Mouse (Mus musculus) T-cell, adult 2 months (primary cell): ENCODE results near the gene Mrps18a.

Experiments
- DNase-seq: peaks from one replicate; pipeline ENCODE4 v3.0.0; 2022; ENCODE audit warnings: low spot score

Gene Mrps18a

DNA sequence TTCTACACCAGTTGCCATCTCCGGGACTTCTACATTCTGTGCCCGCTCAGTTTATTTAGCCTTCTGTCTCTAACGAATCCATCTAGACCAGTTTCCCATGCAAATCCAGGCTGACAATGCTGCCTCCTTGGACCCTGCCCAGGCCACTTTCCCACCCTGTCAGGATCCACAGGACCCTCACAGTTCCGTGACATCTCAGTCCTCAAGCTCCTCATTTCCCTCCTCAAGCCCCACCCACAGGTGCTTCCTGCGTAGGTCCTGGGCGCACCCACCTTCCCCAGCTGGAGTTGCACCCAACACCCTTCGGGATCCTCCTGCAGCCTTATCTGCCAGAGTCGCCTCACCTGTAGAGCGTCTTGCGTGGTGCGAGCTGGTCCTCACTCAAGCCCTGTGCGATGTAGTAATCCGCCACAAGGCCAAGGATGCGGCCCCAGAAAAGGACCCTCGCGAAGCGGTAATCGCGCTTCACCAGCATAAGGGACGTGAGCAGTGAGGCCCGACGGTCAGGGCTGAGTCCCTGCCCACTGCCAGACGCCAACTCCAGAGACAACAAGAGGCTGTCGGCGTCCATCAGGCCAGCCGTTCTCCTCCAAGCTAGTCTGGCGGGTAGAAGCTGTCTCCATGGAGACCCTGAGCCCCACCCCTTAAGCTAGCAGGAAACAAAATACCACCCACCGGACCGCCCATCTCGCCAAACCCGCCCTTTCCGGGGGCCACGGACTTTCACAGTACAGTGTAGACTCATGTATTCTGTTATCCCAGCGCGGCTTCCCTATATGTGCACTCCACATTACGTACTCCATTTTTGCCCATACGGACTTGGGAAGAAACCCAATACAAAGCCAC is 33.0 kb downstream of the Mrps18a start, which contains the start of gene Rsph9:
TSS of gene Rsph9 (minus strand) at position 639 of the 846 bp plus-strand sequence.
- DNase-seq, result peak; percentile 73

DNA sequence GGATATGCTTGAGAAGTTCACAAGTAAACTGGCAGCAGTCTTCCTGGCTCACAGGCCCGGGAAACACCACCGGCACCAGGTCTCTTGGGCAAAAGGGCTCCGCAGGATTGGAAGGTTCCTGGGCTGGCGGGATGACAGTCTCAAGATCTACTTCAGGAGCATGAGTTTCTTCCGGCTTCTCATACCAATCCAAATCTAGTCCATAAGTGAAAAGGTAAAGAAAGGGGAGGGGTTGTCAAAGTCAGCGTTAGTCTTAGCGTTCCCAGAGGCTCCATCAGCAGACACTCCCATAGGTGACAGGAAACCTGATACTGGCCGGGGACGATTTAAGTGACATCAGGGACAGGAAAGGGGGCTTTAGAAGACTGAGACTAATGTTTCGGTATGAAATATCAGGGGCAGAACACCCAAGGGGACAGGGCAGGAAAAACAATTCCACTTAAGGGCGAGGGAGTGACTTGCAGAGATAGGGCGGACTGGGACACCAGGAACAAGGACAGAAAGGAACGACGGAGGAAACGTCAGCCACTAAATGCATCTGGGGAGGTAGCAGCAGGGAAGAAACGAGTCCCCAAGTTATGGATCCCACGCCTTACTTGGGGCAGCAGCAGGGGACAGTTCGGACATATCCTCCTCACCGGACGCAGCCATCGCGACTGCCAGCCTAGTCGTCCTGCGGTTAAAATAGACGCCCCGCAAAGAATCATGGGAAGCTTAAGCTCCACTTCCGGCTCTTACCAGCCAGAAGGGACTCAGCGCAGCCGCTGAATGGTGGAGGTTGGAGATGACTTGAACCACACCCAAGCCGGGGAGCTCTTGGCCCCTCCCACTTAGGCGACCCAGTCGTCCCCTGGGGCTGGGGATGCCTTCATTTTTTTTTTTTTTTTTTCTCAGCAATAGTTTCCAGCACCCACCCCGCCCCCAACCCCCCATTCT is 42.3 kb downstream of the Mrps18a start, which contains the start of gene Mad2l1bp:
TSS of gene Mad2l1bp (minus strand) at position 707 of the 936 bp plus-strand sequence.
- peak; percentile 90 for DNase-seq

DNA sequence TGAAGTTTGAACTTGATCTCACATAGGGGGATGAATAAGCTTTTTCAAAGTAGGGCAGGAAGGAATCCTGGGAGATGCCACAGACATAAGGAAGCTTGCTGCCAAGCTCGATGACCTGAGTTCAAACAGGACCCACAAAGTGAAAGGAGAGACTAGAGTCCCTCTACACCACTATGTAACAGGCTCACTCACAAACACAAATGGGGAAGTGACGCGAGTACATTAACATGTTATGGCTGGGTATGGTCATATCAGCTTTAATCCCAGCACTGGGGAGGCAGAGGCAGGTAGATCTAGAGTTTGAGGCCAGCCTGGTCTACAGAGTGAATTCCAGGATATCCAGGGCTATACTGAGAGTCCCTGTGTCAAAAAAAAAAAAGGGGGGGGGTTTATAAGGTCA is 43.5 kb downstream of the Mrps18a start:
- no peak for DNase-seq

DNA sequence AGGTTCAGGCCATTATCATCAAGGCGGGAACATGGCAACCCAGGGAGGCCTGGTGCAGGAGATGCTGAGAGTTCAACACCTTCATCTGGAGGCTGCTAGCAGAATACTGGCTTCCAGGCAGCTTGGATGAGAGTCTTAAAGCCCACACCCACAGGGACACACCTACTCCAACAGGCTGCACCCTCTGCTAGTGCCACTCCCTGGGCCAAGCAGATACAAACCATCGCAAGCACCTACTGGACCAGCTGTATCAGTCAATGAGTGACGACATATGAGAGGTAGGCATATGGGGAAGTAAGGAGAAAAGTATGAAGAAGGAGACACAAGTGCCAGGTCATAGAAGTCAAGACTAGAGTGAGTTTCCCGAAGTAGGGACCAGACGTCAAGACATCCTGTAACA is 45.9 kb downstream of the Mrps18a start:
- no peak for DNase-seq

DNA sequence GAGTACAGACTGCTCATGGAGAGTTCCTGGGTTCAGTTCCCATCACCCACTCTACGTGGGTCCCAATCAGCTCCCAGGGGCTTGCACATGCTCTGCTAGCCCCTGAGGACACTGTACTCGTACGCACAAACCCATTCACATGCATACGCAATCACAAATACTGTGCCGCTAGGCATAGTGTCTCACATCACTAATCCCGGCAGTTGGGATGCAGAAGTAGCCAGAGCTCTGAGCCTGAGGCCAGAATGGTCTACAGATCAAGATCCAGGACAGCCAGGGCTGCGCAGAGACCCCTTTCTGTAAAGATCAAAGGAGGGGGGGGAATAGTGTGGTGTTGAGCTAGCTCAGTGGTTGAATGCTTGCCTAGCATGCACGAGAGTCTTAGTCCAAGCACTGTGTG is 46.3 kb downstream of the Mrps18a start:
- DNase-seq, result no peak

DNA sequence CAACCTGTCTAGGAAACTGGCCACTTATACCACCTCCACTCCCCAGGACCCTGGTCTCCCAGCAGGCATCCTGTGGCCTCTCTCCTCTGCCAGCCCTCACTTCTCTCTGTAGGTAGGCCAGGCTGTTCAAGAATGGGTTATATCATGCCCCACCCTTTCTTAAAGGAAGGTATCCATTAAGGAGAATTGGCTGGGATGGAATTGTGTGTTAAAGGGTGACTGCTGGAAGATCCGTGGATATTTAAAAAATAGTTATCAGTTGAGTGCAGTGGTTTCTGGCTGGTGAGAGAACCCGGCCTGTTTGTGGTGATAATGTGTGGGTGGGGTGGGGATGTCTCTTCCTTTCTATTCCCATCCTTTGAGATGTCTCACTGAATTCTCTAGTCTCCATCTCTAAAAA is 48.5 kb downstream of the Mrps18a start:
- DNase-seq, result no peak

DNA sequence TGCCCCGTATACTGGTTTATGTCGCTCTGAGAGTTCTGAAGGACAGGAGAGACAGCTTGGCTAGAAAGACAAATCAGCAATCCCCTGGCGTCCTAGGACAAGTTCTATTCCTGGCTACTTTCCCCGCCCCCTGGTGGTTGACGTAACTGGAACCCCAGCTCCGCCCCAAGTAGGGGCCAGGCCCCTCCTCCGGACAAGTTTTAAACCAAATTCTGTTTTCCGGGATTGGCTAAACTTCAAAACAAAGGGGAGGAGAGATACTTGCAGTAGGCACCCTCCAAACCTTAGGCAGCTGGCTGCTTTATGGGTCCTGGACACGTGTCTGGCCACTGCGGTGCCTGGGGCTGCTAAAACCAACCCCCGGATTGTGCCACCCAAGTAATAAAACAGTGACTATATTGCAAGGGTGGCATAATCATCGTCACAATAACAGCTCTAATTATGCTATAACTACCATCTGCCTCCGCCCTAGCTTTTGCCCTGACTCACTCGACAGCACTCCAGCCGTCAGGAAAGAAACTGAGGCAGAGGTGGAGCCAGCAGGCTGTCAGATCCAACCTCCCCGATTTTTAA is 49.4 kb downstream of the Mrps18a start:
- peak; percentile 89 for DNase-seq

DNA sequence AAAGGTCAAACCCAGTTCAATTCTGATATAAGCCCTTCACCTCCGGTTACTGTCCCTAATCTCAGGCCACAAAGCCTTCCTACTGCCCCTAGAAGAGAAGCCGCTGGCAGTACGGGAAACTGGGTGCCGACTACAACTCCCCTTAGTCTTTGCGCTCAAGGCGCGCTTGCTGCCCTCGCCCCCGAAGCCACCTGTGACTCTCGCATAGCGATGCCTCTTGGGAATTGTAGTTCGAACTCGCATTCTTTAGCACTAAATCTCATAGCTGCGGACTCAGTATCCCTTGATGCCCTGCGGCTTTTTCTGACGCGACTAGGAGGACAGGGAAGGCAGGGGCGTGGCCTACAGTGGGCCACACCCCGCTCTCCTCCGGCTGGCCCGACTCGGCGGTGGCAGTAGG is 49.9 kb downstream of the Mrps18a start, which contains the start of gene Gtpbp2:
TSS of gene Gtpbp2 (plus strand) at position 347 of the 400 bp plus-strand sequence.
- DNase-seq, result peak; percentile 98

DNA sequence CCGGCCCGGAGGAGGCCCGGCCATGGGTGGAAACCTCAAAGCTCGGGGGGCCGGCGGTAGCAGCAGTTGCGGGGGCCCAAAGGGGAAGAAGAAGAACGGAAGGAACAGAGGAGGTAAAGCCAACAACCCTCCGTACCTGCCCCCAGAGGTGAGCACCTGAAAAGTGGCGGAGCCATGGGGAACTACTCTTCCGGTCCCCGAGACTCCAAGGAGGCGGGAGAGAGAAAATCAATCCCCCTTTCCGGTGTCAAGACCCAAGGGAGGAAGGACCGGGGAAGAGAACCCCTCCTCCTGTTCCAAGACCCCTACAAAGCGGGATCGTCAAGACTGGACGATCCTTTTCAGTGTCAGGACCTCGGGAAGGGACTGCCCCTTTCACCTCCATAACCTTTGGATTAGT is 50.4 kb downstream of the Mrps18a start:
- peak; percentile 47 for DNase-seq

DNA sequence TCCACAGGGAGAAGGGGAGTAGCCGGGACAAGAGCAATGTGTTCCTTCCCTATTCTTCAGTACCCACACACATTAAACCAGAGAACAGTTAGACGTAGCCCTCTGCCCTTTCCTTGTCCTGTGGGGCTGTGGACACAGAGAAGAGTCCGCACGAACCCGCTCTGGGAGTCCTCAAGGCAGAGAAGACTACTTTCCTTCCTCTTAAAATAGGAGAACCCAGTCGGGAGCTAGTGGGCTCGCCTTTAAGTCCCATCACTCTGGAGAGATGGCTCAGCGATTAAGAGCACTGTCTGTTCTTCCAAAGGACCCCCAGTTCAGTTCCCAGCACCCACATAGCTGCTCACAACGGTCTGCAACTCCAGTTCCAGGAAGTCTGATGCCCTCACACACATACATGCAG is 50.9 kb downstream of the Mrps18a start:
- DNase-seq, result no peak

DNA sequence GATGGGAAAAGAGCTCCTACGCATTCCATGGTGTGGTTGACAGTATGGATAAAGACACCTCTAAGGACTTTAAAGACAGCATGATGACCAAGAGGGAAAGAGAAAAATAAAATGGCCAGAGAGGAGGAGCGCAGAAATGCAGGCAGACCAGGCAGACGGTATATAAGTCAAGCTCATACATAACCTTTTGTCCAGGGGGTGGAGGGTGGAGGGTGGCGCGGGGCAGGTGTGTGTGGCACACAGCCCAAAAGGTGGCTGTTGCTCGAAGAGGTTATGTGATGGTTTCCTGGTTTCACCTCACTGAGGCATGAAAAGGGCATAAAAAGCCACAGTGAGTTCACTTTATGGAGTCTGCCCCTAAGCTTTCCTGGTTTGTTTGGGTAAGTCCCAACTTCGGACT is 51.8 kb downstream of the Mrps18a start:
- DNase-seq, result no peak

DNA sequence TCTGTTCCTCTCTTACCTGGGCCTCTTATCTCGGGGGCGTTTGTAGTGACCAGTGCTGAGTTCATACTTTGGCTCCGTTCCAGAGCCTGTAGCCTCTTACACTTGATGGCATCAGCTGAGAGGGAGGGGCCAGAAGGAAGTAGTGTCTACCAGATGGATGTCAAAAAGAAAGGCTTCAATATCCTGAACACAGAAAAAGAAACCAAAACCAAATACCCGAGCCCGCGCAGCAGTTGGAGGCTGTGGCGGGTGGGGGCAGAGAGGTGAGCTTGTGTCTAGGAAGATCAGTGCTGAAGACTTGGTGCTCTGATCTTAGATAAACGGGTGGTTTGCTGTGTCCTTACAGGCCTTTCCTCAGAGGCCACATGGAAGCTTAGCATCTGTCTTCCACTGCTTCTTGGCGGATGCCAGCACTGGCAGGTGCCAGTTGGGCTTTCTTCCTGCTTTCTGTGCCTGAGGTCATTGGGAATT is 52.2 kb downstream of the Mrps18a start:
- peak; percentile 91 for DNase-seq

DNA sequence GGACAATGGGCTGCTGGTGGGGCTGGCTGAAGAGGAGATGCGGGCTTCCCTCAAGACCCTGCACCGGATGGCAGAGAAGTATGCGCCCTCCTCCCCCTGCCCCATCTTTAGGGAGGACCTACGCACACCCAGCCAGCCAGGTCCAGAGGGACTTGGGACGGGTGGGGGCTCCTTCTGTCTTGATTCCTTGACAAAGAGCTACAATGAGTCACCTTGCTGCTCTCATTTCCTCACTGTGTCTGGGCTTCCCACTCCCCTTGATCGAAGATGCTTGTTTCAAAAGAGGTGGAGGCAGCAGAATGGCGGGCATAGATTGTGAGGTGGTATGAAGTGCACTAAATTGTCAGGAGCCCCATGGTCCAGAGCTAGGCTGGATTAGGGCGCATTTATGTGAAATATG is 53.5 kb downstream of the Mrps18a start:
- no peak for DNase-seq

DNA sequence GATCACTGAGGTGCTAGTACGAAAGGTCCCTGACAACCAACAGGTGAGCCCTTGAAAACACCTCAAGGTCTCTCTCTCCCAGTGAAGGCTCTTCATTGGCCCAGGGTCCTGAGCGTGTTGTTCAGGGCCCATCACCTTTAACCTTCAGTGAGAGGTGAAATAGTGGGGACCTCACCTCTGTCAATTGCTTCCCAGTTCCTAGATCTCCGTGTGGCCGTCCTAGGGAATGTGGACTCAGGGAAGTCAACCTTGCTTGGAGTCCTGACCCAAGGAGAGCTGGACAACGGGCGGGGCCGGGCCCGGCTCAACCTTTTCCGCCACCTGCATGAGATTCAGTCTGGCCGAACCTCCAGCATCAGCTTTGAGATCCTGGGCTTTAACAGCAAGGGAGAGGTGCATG is 54.0 kb downstream of the Mrps18a start:
- no peak for DNase-seq

DNA sequence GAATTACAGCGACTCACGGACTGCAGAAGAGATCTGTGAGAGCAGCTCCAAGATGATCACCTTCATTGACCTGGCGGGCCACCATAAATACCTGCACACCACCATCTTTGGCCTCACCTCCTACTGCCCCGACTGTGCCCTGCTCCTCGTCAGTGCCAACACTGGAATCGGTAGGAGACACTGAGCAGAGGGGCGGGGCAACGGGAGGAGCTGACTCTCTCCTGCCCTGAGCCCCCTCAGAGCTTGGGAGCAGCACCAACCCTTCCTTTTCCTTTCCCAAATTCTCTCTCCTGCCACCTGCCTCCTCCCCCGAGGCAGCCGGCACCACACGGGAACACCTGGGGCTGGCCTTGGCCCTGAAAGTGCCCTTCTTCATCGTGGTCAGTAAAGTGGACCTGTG is 54.7 kb downstream of the Mrps18a start:
- no peak for DNase-seq

DNA sequence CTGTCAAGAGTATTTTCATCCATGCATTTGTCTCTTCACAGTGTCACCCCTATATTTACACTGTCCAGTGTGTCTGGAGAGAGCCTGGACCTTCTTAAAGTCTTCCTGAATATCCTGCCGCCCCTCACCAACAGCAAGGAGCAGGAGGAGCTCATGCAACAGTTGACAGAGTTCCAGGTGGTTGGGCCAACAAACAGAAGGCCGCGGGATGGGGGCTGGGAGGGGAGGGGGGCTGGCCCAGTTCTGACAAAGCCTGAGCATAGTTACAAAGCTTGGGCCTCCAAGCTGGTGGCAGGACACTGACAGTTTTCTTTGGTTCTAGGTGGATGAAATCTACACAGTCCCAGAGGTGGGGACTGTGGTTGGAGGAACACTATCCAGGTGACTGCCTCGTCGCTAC is 55.5 kb downstream of the Mrps18a start:
- no peak for DNase-seq

DNA sequence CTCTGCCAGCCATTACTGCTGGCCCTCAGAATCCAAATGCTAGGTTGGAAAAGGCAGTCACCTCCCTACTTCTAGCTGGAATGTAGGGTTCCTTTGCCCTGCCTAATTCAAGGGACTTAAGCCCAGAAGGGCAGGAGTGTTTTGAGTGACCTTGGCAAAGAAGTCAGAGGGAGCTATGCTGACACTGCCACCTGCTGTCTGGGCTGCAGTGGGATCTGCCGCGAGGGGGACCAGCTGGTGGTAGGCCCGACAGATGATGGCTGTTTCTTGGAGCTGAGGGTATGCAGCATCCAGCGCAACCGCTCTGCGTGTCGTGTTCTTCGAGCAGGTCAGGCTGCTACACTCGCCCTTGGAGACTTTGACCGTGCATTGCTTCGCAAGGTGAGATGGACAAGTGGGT is 56.2 kb downstream of the Mrps18a start:
- no peak for DNase-seq

DNA sequence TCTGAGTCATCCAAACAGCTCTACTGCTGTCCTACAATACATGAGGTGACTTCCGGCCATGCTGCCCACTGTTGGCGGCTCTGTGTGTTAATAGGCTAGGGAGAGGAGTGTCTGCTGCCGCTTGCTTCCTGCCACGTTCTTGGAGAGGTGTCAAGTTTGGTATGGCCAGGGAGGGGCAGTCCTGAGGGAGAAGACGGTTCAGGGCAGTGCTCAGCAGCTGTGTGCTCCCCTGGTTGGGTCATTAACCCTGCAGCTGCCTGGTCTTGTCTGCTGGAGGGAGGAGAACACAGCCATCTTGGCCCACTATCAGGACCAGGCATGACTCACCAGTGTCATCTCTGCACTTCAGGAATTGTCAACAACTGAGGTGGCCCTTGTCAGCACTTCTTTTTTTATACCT is 57.5 kb downstream of the Mrps18a start:
- no peak for DNase-seq

DNA sequence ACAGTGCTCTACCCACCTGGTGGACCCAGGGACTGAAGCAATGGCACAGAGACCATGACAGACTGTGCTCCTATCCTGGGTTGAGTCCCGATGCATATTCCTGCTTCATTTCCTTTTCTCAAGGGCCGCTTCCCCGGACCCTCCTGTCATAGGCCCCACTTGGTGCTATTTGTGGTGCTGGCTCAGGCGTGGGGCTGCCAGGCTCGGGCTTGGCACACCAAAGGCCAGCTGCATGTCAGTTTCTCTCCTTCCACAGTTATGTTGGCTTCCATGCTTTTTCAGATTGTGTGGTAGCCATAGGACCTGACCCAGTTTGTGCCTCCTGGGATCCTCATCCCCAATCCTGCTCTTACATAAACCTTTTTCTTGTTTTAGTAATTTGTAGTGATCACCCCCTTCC is 58.0 kb downstream of the Mrps18a start:
- DNase-seq, result no peak

DNA sequence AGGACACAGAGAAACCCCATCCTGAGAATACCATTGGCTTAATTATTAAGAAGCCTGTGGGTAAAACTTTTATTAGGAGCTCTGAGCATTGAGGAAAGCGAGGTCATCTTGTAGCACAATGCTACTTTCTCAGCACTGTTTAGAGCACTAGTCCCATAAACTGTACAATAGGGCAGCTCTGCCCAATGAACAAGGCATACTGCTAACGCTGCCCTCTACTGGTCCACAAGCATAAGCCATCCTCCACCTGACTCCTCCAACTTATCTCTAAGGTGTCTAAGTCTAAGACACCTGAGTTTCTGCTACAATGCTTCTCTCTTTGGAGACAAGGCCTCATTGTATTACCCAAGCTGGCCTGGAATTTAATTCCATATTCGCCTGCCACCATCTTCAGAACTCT is 59.8 kb downstream of the Mrps18a start:
- peak; percentile 57 for DNase-seq
